Mouse (Mus musculus): ENCODE data around the gene Prkce.

Prkce gene

GRCm38 (mm10) chr17:86167320-86168230, at the start of gene Prkce:
Prkce (plus strand) TSS chr17:86167785.
- in situ Hi-C loops (cut with MboI, MseI), result loop anchor here (5.0 kb wide), 1 partner anchor 270 kb away; no protein-coding TSS in a partner anchor

GRCm38 (mm10) chr17:86123146-86123545, 44.4 kb upstream of the Prkce start:
- in situ Hi-C loops (cut with MboI, MseI), result no loop called here

GRCm38 (mm10) chr17:86125908-86126307, 41.7 kb upstream of the Prkce start:
- in situ Hi-C loops (cut with MboI, MseI), result loop anchor here (25.0 kb wide), 1 partner anchor 1164 kb away; the partner anchor contains the start of gene Ppm1b

GRCm38 (mm10) chr17:86128198-86128597, 39.4 kb upstream of the Prkce start:
- in situ Hi-C loops (cut with MboI, MseI), result loop anchor here (25.0 kb wide), 1 partner anchor 1166 kb away; the partner anchor contains the start of gene Ppm1b

- in situ Hi-C loops (cut with MboI, MseI), result loop anchor here (25.0 kb wide), 1 partner anchor 1170 kb away; the partner anchor contains the start of gene Ppm1b
These were observed 35.1 kb upstream of the Prkce start for GRCm38 (mm10) chr17:86132534-86132933.

GRCm38 (mm10) chr17:86134461-86134860, 33.1 kb upstream of the Prkce start:
- in situ Hi-C loops (cut with MboI, MseI), result loop anchor here (25.0 kb wide), 1 partner anchor 1172 kb away; the partner anchor contains the start of gene Ppm1b

- in situ Hi-C loops (cut with MboI, MseI), result loop anchor here (25.0 kb wide), 1 partner anchor 1174 kb away; the partner anchor contains the start of gene Ppm1b
These were observed 31.8 kb upstream of the Prkce start for GRCm38 (mm10) chr17:86135835-86136234.

GRCm38 (mm10) chr17:86144537-86145078, 23.0 kb upstream of the Prkce start:
- in situ Hi-C loops (cut with MboI, MseI), result loop anchor here (25.0 kb wide), 1 partner anchor 1182 kb away; the partner anchor contains the start of gene Ppm1b

- in situ Hi-C loops (cut with MboI, MseI), result loop anchor here (25.0 kb wide), 1 partner anchor 1183 kb away; the partner anchor contains the start of gene Ppm1b
These were observed 22.3 kb upstream of the Prkce start, which contains the start of gene Srbd1 for GRCm38 (mm10) chr17:86145079-86145951. Srbd1 (minus strand) TSS chr17:86145175.

GRCm38 (mm10) chr17:86149726-86150125, 17.9 kb upstream of the Prkce start:
- in situ Hi-C loops (cut with MboI, MseI), result loop anchor here (25.0 kb wide), 1 partner anchor 1187 kb away; the partner anchor contains the start of gene Ppm1b

GRCm38 (mm10) chr17:86150867-86151348, 16.7 kb upstream of the Prkce start:
- in situ Hi-C loops (cut with MboI, MseI), result no loop called here

GRCm38 (mm10) chr17:86156999-86157398, 10.6 kb upstream of the Prkce start:
- in situ Hi-C loops (cut with MboI, MseI), result no loop called here

GRCm38 (mm10) chr17:86162672-86163071, 4.9 kb upstream of the Prkce start:
- in situ Hi-C loops (cut with MboI, MseI), result no loop called here

- in situ Hi-C loops (cut with MboI, MseI), result no loop called here
These were observed 3.2 kb upstream of the Prkce start for GRCm38 (mm10) chr17:86164416-86164815.

GRCm38 (mm10) chr17:86166051-86166566, 1.5 kb upstream of the Prkce start:
- in situ Hi-C loops (cut with MboI, MseI), result loop anchor here (5.0 kb wide), 1 partner anchor 271 kb away; no protein-coding TSS in a partner anchor

- in situ Hi-C loops (cut with MboI, MseI), result loop anchor here (5.0 kb wide), 1 partner anchor 271 kb away; no protein-coding TSS in a partner anchor
These were observed 842 bp upstream of the Prkce start for GRCm38 (mm10) chr17:86166567-86167319.

- in situ Hi-C loops (cut with MboI, MseI), result loop anchor here (5.0 kb wide), 1 partner anchor 269 kb away; no protein-coding TSS in a partner anchor
These were observed 821 bp downstream of the Prkce start for GRCm38 (mm10) chr17:86168231-86168981.

GRCm38 (mm10) chr17:86169092-86169491, 1.5 kb downstream of the Prkce start:
- in situ Hi-C loops (cut with MboI, MseI), result loop anchor here (5.0 kb wide), 1 partner anchor 268 kb away; no protein-coding TSS in a partner anchor
